Mouse (Mus musculus) thymus, adult 2 months (tissue): ENCODE data around the gene Exoc7.

Source experiments
- CTCF ChIP-seq: fragments of 200-500 bp; IDR thresholded peaks from 2 replicates; pipeline ENCODE4 v1.5.1; 2012; ENCODE audit warnings: mild to moderate bottlenecking, control low read depth, low read length, moderate library complexity, borderline replicate concordance; ENCODE audit not compliant: control insufficient read depth, poor library complexity, insufficient read depth; ENCODE audit errors: extremely low read depth
- POLR2A ChIP-seq: fragments of 200-500 bp; IDR thresholded peaks from 2 replicates; pipeline ENCODE4 v1.6.1; 2012; ENCODE audit warnings: mild to moderate bottlenecking, low read length, control low read depth, moderate library complexity; ENCODE audit not compliant: control insufficient read depth, poor library complexity, insufficient read depth; ENCODE audit errors: extremely low read depth

DNA sequence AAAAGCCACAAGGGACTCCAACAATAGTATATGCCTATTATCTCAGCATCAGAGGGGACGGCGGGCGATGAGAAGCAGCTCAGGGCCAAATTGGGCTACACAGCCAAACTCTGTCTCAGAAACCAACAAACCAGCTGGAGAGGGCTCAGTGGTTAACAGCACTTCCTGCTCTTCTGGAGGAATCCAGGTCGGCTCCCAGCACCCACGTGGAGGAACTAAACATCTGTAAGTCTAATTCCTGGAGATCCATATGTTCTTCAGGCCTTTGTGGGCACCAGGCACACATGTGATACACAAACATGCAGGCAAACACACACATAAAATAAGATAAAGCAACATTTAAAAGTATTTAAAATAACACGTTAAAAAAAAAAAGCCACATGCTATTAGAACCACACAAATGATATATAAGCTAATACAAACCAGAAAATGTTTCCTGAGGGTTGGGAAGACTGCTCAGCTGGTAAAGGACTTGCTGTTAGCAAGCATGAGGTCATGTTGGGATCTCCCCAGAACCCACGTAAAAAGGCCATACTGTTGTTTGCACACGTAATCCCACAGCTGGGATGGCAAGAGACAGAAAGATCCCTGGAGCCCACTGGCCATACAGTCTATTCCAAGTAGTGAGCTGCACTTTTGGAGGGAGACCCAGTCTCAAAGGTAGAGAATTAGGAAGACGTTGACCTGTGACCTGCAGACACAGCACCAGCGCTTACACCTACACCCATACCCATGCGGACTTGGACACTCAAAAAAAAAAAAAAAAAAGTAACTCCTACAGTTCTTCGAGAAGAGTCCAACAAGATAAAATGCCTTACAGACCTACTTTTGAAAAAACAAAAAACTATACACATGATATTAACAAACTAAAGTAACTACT lies 34.2 kb downstream of the Exoc7 start:
- TF ChIP-seq CTCF: no peak
- no peak for TF ChIP-seq POLR2A
